Mouse (Mus musculus) frontal cortex, adult (tissue): ENCODE data around the gene Tdrd12.

ENCODE experiments used
- ATAC-seq: cut with Nextera tagmentation; 2 replicates; pipeline ENCODE4 v1.9.2; 2017; ENCODE audit warnings: mild to moderate bottlenecking, moderate library complexity, mixed read lengths; ENCODE audit not compliant: low TSS enrichment

Gene Tdrd12

DNA sequence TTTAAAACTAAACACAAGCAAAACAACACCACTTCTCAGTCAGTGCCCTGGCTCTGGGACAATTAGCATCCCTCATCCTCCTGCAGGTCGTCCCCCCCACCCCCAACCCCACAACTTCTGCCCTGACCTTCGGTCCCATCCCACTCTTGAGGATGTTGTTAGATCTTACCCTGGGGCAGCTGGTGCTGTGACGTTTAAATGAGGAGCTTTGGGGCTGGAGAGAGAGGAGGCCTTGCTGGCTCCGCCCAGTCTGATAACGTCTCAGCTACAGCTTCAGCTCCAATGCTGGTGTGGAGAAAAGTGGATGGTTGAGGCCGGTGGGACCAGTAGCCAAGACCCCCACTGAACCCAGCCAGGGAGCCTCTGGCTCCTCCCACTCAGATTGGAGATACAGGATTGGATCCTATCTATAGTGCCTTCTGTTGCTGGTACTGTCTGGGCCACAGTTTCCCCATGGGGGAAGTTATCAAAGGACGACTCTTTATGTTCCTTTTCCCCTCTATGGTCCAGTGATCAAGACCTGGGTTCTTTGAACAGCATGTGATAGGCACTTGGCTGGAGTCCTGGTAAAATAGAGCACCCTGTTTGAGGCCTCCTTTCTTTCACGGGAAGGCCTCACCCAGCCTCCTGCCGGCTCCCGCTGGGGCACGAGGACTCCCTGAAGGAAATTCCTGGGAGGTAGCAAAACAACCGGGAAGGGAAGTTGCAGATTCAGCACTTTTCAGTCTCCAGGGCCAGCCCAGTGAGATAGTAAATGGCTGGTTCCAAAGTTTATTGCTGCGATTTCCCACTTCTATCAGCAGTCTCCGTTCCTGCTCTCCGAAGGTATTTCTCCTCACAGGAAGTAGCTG is 89.3 kb downstream of the Tdrd12 start, which contains the start of gene Slc7a9:
TSS of gene Slc7a9 (plus strand) at position 801 of the 851 bp plus-strand sequence.
- no peak for ATAC-seq

DNA sequence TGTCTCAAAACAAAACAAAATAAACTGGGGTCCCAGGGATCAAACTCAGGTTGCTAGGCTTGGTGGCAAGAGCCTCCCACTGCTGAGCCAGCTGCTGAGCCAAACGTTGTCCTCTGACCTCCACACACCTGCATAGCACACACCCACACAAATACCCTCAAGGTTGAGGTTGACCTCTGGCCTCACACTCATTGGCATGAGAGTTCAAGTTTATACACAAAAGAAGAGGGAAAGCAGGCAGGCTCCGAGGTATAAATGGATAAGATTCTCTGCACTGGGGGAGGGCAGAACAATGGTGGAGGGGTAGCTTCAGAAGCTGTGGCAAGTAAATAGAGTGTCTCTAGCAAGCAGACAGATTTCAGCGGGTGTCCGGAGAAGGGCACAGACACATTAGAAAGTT is 90.0 kb downstream of the Tdrd12 start:
- ATAC-seq, result no peak

DNA sequence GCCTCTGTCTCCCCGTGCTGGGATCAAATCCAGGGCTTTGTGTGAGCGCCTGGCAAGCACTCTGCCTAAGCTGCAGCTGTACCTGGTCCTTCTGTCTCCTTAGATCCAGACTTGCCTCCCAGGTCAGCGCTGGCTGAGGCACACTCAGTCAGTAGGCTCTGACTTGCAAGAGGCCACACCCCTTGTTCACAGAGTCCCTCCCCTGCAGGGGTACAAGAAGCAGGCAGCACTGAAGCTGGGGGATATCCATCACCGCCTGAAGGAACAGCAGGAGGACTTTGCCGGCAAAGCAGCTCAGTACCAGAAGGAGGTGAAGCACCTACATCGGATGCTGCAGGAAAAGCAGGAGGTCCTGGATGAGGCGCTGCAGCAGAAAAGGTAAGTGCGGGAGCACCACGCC is 102.3 kb downstream of the Tdrd12 start:
- ATAC-seq, result no peak

DNA sequence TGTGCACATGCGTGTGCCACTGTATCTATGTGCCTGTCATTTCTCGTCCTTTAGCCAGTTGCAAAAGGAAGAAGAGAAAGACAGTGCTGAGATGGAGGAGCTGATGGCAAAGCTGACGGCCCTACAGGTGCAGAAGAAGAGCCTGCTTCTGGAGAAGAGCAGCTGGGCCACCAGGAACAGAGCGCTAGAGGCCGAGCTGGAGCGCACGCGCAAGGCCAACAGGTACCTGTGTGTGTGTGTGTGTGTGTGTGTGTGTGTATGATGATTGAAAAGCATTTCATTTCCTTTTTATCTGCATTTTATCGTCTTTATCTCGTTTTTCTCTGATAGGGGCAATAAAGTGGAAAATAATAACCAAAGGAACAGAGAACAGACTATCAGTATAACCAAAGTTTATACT is 109.4 kb downstream of the Tdrd12 start:
- no peak for ATAC-seq

DNA sequence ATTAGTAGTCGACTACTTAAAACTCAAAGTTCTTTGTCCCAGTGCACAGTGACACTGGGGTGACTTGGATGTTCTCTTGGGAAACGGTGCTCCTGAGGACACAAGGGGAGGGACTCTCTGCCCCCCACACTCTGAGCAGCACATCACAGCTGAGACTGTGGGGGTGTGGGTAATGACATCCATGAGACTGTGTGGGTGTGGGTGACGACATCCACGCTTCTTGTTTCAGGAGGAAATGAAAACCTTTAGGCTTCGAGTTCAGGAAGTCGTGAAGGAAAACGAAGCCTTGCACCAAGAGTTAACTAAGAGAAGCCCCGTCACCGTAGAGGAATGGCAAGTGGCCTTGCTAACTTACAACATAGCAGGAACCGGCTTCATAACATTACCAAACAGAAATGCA is 114.5 kb downstream of the Tdrd12 start:
- no peak for ATAC-seq
